Mouse (Mus musculus) intestine, embryonic 16.5 days (tissue): ENCODE measurements around the gene Gmppa. TPM values are rescaled to one million over a fixed set of nuclear protein-coding genes. Genes with fewer than 3 reads are reported as not detected.

ENCODE experiments used
- ATAC-seq: fragments of 200-750 bp; cut with Nextera tagmentation; 2 replicates; pipeline ENCODE4 v1.8.0; 2017; ENCODE audit warnings: moderate TSS enrichment, moderate library complexity
- H3K27ac ChIP-seq: fragments of 300-500 bp; sonication (generic); 2 replicates; pipeline ENCODE4 v1.5.1; 2014; ENCODE audit warnings: mild to moderate bottlenecking, low read length
- H3K27me3 ChIP-seq: fragments of 300-500 bp; sonication (generic); replicated peaks from 2 replicates; pipeline ENCODE4 v1.6.1; 2014; ENCODE audit warnings: low read length, control low read depth, mixed read lengths; ENCODE audit not compliant: control insufficient read depth, insufficient read depth
- H3K36me3 ChIP-seq: fragments of 300-500 bp; sonication (generic); 2 replicates; pipeline ENCODE4 v1.6.1; 2014; ENCODE audit warnings: low read length, control low read depth; ENCODE audit not compliant: control insufficient read depth, insufficient read depth
- H3K4me1 ChIP-seq: fragments of 300-500 bp; sonication (generic); 2 replicates; pipeline ENCODE4 v1.6.1; 2014; ENCODE audit warnings: low read length, control low read depth, mixed read lengths; ENCODE audit not compliant: control insufficient read depth, insufficient read depth
- H3K4me2 ChIP-seq: fragments of 300-500 bp; sonication (generic); 2 replicates; pipeline ENCODE4 v1.6.1; 2014; ENCODE audit warnings: low read depth, low read length, control low read depth
- H3K4me3 ChIP-seq: fragments of 300-500 bp; sonication (generic); 2 replicates; pipeline ENCODE4 v1.5.1; 2014; ENCODE audit warnings: mild to moderate bottlenecking, low read length
- H3K9ac ChIP-seq: fragments of 300-500 bp; sonication (generic); 2 replicates; pipeline ENCODE4 v1.6.1; 2014; ENCODE audit warnings: low read depth, low read length
- H3K9me3 ChIP-seq: fragments of 300-500 bp; sonication (generic); 2 replicates; pipeline ENCODE4 v1.6.1; 2016; ENCODE audit warnings: low read length, control low read depth; ENCODE audit not compliant: control insufficient read depth
- WGBS: fragments of 180-500 bp; shearing (Covaris S2); extraction: QIAGEN DNeasy Blood & Tissue Kit; methylation state at CpG from one replicate; pipeline ENCODE4 v1.1.7; 2014; 5-methylcytosine and 5-hydroxymethylcytosine counted together
- polyA plus RNA-seq: library from polyadenylated mRNA; unstranded; fragments of >200 nt; fragmentation: Nextera tagmentation; extraction: Ambion mirVana; gene quantifications from 2 replicates; pipeline ENCODE4 v1.2.1, GENCODE M21; 2015

Gmppa gene
- polyA plus RNA-seq, 1 experiment from 2014 or later: 134 TPM

DNA sequence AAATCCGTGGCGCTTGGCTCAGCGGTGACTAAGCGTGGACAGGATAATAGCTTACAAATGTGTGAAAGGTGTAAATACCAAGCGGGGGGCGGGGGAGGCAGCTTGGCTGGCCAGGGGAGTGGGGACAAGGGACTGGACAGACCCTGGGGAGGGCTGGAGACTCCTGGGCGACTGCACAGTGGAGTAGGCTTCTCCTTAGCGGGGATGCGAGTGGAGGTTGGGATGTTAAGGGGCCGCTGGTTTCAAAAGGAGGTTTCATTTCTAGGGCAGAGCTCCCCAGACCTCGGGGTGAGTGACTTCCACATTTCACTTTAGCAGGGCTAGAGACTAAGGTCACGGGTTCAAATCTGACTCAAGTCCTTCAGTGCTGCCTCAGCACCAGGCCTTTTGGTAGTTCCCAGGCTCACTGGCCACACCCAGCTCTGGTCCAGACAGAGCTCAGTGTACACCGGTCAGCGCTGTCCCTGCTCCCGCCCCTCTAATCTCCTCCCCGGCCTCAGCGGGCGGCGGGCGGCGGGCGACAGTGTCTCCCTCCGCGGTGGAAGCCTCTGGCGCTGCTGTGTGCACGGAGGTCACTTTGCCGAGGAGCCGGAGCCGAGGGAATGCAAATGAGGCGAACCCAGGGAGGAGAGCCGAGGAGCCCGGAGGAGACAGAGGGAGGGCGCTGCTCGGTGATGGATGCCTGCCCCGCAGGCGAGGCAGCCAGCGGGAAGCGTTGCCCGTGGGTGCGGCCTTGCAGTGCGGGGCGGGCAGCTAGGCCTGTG, 22.5 kb downstream of the Gmppa start:
- H3K27me3 ChIP-seq: peaks cover 15% of the 10 kb centered on the region; the same call in 1 of the 2 replicates
- H3K4me3 ChIP-seq: peak overlapping the region; percentile 42
- ATAC-seq: peak; percentile 70
- H3K36me3 ChIP-seq: no peaks in the 10 kb centered on the region
- peaks cover 19% of the 10 kb centered on the region for H3K4me1 ChIP-seq
- peak overlapping the region; percentile 63 for H3K4me2 ChIP-seq
- no peaks in the 10 kb centered on the region for H3K9me3 ChIP-seq
- peak overlapping the region; percentile 70 for H3K27ac ChIP-seq
- 4% methylated on average over 38 of the region's 42 CpGs for WGBS
- H3K9ac ChIP-seq: peak overlapping the region; percentile 64

DNA sequence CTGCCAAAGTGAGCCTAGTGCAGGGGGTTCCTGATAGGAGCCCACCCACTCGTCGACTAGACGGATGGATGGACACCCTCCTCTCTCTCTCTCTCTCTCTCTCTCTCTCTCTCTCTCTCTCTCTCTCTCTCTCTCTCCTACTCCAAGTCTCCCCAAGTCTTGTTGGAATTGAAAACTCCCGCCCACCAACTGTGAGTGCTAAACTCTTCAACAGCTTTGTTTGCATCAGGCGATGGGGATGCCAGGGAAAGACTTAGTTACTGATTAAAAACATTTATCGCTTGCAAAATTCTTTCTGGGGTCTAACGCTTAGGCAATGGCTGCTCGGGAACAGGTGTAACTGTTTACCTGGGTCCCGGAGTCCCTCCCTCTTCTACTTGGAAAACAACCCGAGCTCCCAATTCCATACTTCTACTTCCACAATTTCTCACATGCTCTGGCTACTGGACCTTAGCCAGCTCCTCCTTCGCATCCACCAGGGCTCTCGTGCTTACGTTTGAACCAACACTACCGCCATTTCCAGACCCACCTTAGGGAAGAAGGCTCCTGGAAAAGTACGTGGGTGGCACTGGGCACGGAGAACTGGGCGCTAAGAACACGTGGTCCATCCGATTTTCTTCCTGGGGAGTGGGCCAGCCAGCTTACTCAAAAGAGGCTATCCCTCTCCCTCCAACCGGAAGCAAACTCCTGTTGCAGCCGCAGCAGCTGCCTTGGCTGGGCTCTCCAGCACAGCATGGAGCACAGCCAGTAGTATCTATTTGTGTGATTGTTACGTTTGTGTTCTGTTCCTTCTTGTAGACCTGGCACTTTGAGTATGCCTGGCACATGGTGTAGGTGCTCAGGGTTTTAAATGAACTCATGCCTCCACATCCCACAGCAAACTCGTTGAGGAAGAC, 23.3 kb downstream of the Gmppa start:
- 9% methylated on average over 23 of the region's 23 CpGs for WGBS
- Histone ChIP-seq H3K9me3 (no peaks in the 10 kb centered on the region), H3K4me1 (peaks cover 19% of the 10 kb centered on the region), H3K36me3 (no peaks in the 10 kb centered on the region), H3K4me2 (peak overlapping the region; percentile 63), H3K27me3 (peaks cover 15% of the 10 kb centered on the region; the same call in 1 of the 2 replicates), H3K4me3 (peak overlapping the region; percentile 42), H3K9ac (peak overlapping the region; percentile 64), H3K27ac (peak overlapping the region; percentile 70)
- ATAC-seq: peak; percentile 45

DNA sequence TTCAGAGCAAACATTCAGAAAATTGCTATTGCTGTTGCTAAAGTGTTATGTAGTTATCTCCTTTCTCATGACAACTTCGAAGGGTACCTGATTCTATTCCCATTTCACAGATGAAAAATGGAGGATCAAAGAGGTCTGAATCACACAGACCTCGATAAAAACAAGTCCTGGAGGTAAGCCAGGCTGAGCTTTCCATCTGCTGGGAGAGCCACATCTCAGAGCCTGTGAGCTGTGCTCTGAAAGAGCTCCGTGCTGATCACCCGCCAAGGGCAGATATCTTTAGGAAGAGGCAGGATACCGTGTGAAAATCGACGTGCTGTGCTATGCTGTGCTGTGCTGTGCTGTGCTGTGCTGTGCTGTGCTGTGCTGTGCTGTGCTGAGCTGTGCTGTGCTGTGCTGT, 24.6 kb downstream of the Gmppa start:
- Histone ChIP-seq H3K9ac (no peak overlapping the region), H3K9me3 (no peaks in the 10 kb centered on the region), H3K4me3 (no peak overlapping the region), H3K36me3 (no peaks in the 10 kb centered on the region), H3K27me3 (peaks cover 15% of the 10 kb centered on the region; the same call in 1 of the 2 replicates), H3K4me2 (no peak overlapping the region), H3K4me1 (peaks cover 19% of the 10 kb centered on the region), H3K27ac (no peak overlapping the region)
- WGBS: 61% methylated on average over 7 of the region's 7 CpGs
- ATAC-seq: no peak

DNA sequence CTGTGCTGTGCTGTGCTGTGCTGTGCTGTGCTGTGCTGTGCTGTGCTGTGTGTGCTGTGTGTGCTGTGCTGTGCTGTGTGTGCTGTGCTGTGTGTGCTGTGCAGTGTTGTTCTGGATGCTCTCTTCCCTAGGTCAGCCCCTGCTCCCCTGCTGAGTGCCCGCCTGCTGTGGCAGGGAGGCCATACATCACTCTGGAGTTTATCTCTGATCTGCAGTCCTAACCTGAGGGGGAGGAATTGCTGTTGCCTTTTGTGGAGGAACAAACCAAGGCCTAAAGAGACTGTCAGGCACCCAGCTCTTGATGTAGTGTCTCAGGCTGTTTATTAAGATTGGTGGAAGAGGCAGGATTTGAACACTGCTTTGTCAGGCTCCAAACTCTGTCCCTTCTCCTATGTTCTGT, 26.9 kb downstream of the Gmppa start:
- H3K9me3 ChIP-seq: no peaks in the 10 kb centered on the region
- H3K36me3 ChIP-seq: no peaks in the 10 kb centered on the region
- H3K4me3 ChIP-seq: no peak overlapping the region
- no peak overlapping the region for H3K27ac ChIP-seq
- H3K9ac ChIP-seq: no peak overlapping the region
- peaks cover 7% of the 10 kb centered on the region; the same call in 1 of the 2 replicates for H3K27me3 ChIP-seq
- WGBS: 55% methylated on average over 1 of the region's 1 CpGs
- H3K4me2 ChIP-seq: no peak overlapping the region
- H3K4me1 ChIP-seq: peaks cover 20% of the 10 kb centered on the region
- ATAC-seq: no peak

DNA sequence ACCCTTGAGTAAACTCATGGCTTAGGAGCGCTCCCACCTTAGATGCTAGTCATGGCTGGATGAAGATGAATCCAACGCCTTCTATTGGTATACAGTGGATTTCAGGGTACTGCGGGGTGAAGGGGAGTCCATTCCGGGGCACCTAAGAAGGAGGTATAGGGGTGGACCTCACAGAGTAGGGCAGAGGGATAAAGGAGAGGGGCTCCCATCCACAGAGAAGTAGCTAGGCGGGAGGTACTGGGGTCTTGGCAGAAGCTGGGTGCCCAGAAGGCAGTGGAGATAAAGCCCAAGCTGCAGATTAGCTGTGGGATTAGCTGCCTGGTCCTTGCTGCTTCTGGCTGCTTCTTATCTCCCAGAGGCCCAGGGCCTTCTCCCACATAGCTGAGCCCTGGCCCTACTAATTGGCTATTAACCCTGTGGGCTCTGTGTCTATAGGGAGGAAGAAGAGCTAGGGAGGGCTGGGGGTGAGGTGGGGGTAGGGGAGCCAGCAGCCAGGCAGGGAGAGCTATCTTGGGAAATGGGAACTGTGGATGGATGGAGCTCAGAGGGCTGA, 28.0 kb downstream of the Gmppa start:
- H3K27me3 ChIP-seq: no peaks in the 10 kb centered on the region
- peak overlapping the region; percentile 13; the same call in 1 of the 2 replicates for H3K9ac ChIP-seq
- 68% methylated on average over 5 of the region's 5 CpGs for WGBS
- H3K4me1 ChIP-seq: peaks cover 10% of the 10 kb centered on the region
- H3K9me3 ChIP-seq: no peaks in the 10 kb centered on the region
- H3K4me2 ChIP-seq: no peak overlapping the region
- ATAC-seq: no peak; the same call in 1 of the 2 replicates
- H3K4me3 ChIP-seq: no peak overlapping the region
- H3K36me3 ChIP-seq: no peaks in the 10 kb centered on the region
- no peak overlapping the region for H3K27ac ChIP-seq

DNA sequence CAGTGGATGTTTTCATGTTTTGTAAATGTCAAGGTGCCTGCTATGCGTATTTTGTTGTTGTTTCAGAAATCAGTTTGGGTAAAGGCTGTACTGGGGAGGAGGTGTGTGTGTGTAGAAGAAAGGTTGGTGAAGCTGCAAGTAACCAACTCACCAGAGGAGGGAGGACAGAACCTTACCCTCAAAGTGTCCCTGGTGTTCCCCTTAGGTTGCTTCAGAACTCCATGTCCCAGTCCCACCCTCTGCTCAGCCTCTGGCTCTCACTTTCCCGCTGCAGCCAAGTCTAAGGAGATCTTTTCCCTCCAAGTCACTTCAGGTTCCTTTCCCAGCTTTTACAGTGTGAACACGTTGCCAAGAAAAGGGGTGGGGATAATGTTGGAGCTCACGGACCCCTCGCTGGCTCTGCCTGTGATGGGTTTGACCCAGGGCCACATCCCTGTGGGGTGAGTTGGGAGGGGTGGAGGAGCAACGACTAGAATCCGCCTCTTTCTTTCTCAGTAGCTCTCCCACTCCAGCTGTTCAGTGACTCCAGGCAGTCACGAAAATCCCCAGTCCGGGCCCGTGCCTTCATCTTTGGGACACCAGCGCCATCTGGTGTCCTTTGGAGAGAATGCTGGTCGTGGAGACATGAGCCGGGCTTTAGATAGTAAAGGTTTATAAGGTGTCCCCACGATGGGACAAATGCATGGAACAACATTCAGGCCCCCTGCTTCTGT, 31.6 kb downstream of the Gmppa start:
- H3K4me3 ChIP-seq: no peak overlapping the region
- ATAC-seq: peak; percentile 79
- H3K27ac ChIP-seq: no peak overlapping the region
- H3K27me3 ChIP-seq: no peaks in the 10 kb centered on the region
- H3K36me3 ChIP-seq: no peaks in the 10 kb centered on the region
- H3K4me1 ChIP-seq: peaks cover 4% of the 10 kb centered on the region
- WGBS: 7% methylated on average over 14 of the region's 14 CpGs
- H3K4me2 ChIP-seq: no peak overlapping the region
- peak overlapping the region; percentile 44 for H3K9ac ChIP-seq
- H3K9me3 ChIP-seq: no peaks in the 10 kb centered on the region

DNA sequence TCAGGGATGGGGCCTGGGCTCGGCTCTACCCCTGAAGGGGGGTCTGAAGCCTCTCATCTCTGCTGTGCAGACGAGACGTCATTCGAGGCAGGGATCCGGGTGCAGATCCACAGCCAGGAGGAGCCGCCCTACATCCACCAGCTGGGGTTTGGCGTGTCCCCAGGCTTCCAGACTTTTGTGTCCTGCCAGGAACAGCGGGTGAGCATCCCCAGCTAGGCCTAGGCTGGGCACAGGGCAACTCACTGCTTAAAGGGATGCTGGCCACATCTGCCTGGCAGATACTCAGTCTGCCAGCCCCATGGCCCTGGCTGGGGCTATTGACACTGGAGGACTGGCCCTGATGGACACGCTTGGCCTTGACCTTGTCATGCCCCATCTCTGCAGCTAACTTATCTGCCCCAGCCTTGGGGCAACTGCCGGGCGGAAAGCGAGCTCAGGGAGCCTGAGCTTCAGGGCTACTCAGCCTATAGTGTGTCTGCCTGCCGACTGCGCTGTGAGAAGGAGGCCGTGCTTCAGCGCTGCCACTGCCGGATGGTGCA, 33.6 kb downstream of the Gmppa start:
- no peak for ATAC-seq
- Histone ChIP-seq H3K27ac (no peak overlapping the region), H3K9me3 (no peaks in the 10 kb centered on the region), H3K36me3 (peaks cover 8% of the 10 kb centered on the region), H3K27me3 (no peaks in the 10 kb centered on the region), H3K4me2 (no peak overlapping the region), H3K4me1 (peaks cover 4% of the 10 kb centered on the region), H3K4me3 (no peak overlapping the region), H3K9ac (no peak overlapping the region)
- 75% methylated on average over 17 of the region's 17 CpGs for WGBS

DNA sequence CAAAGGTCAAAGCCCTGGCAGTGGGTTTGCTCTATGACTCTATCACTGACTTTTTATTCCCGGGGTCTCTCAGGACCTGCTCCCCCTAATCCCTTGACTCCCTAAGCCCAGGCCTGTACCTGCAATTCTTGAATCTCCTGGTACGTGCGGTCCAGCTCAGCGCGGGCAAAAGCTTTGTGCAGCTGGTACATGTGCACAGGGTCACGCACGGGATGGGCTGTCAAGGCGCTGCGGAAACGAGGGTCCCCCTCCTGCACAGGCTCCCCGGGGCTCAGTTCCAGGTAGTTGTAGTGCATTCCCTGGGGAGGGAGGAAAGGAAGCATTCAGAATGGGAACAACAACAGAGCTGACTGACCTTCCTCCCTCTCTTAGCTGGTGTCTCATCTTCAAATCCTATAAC, 40.7 kb downstream of the Gmppa start:
- H3K4me2 ChIP-seq: no peak overlapping the region
- peaks cover 22% of the 10 kb centered on the region for H3K4me1 ChIP-seq
- 0 out of 2 replicates have a peak, but pooled peaks cover 5% of the 10 kb centered on the region for H3K27me3 ChIP-seq
- no peak overlapping the region for H3K4me3 ChIP-seq
- H3K9me3 ChIP-seq: no peaks in the 10 kb centered on the region
- no peak for ATAC-seq
- no peak overlapping the region for H3K9ac ChIP-seq
- H3K27ac ChIP-seq: no peak overlapping the region
- WGBS: 92% methylated on average over 11 of the region's 11 CpGs
- peaks cover 23% of the 10 kb centered on the region for H3K36me3 ChIP-seq
